Mouse (Mus musculus) spleen, postnatal 14 days (tissue): ENCODE results near the gene Uqcrfs1.

Source experiments
- DNase-seq, 2 experiments: peaks; one replicate each; pipeline ENCODE4 v3.0.0; 2021 to 2022; ENCODE audit warnings: low spot score in 2 of 2

Uqcrfs1 gene

GRCm38 (mm10) chr13:30501860-30502395, 43.2 kb downstream of the Uqcrfs1 start:
- no peak for DNase-seq
